Mouse (Mus musculus) hindbrain, postnatal 0 days (tissue): ENCODE data around the gene Tomm40l. TPM values are rescaled to one million over a fixed set of nuclear protein-coding genes. Genes with fewer than 3 reads are reported as not detected.

Experiments used
- ATAC-seq: fragments of 200-750 bp; cut with Nextera tagmentation; 2 replicates; pipeline ENCODE4 v1.8.0; 2017; ENCODE audit warnings: mild to moderate bottlenecking, moderate TSS enrichment, moderate library complexity
- DNase-seq: peaks from one replicate; pipeline ENCODE4 v3.0.0-alpha.2; 2015; ENCODE audit warnings: low spot score
- H3K27ac ChIP-seq: fragments of 300-500 bp; sonication (generic); 2 replicates; pipeline ENCODE4 v1.5.1; 2014; ENCODE audit warnings: mild to moderate bottlenecking
- H3K27me3 ChIP-seq: fragments of 300-500 bp; sonication (generic); 2 replicates; pipeline ENCODE4 v1.6.1; 2014; ENCODE audit warnings: low read length, mixed read lengths; ENCODE audit not compliant: insufficient read depth
- H3K36me3 ChIP-seq: fragments of 300-500 bp; sonication (generic); 2 replicates; pipeline ENCODE4 v1.6.1; 2014; ENCODE audit warnings: low read length, mixed read lengths; ENCODE audit not compliant: insufficient read depth
- H3K4me1 ChIP-seq: fragments of 300-500 bp; sonication (generic); 2 replicates; pipeline ENCODE4 v1.6.1; 2014; ENCODE audit warnings: antibody characterized with exemption, low read length, mixed read lengths; ENCODE audit not compliant: insufficient read depth
- H3K4me2 ChIP-seq: fragments of 300-500 bp; sonication (generic); 2 replicates; pipeline ENCODE4 v1.6.1; 2014; ENCODE audit warnings: low read depth, mild to moderate bottlenecking, low read length, moderate library complexity, mixed read lengths
- H3K4me3 ChIP-seq: fragments of 300-500 bp; sonication (generic); 2 replicates; pipeline ENCODE4 v1.5.1; 2014; ENCODE audit warnings: low read length
- H3K9ac ChIP-seq: fragments of 300-500 bp; sonication (generic); replicated peaks from 2 replicates; pipeline ENCODE4 v1.6.1; 2014; ENCODE audit warnings: mild to moderate bottlenecking, low read length, moderate library complexity, mixed read lengths
- H3K9me3 ChIP-seq: fragments of 300-500 bp; sonication (generic); 2 replicates; pipeline ENCODE4 v1.6.1; 2016; ENCODE audit warnings: low read length, mixed read lengths
- CTCF ChIP-seq: IDR thresholded peaks from 2 replicates; pipeline ENCODE4 v1.5.1; 2016; ENCODE audit warnings: antibody characterized with exemption, control low read depth, low read depth
- WGBS: fragments of 180-500 bp; shearing (Covaris S2); extraction: QIAGEN DNeasy Blood & Tissue Kit; methylation state at CpG from one replicate; pipeline ENCODE4 v1.1.7; 2014; 5-methylcytosine and 5-hydroxymethylcytosine counted together
- polyA plus RNA-seq: library from polyadenylated mRNA; unstranded; fragments of >200 nt; fragmentation: Nextera tagmentation; extraction: Ambion mirVana; gene quantifications from 2 replicates; pipeline ENCODE4 v1.2.1, GENCODE M21; 2015
- total RNA-seq: library from RNA; depleted of rRNA; stranded (reverse); fragments of >200 nt; gene quantifications from 2 replicates; pipeline ENCODE4 v1.2.3, GENCODE M21; 2014

Gene Tomm40l
- total and polyA plus RNA-seq, 2 experiments from 2014 or later = 41.1 to 53.6 TPM

GRCm38 (mm10) chr1:171235791-171236190, 13.5 kb upstream of the Tomm40l start:
- H3K4me3 ChIP-seq = no peak overlapping the region
- ATAC-seq = no peak
- peaks cover 47% of the 10 kb centered on the region for H3K36me3 ChIP-seq
- no peak for DNase-seq
- WGBS = 88% methylated on average over 4 of the region's 4 CpGs
- H3K9ac ChIP-seq = no peak overlapping the region
- TF ChIP-seq CTCF = no peak
- no peak overlapping the region for H3K4me2 ChIP-seq
- no peak overlapping the region for H3K27ac ChIP-seq
- no peaks in the 10 kb centered on the region for H3K9me3 ChIP-seq
- no peaks in the 10 kb centered on the region for H3K27me3 ChIP-seq
- no peaks in the 10 kb centered on the region for H3K4me1 ChIP-seq

GRCm38 (mm10) chr1:171234538-171234937, 12.2 kb upstream of the Tomm40l start:
- no peak for TF ChIP-seq CTCF

GRCm38 (mm10) chr1:171234126-171234525, 11.8 kb upstream of the Tomm40l start, which contains the start of gene Fcer1g:
Gene Fcer1g, minus strand, starts transcription at chr1:171234365.
- H3K36me3 ChIP-seq = peaks cover 42% of the 10 kb centered on the region
- H3K27ac ChIP-seq = no peak within 1 kb of the TSS
- no peaks in the 10 kb centered on the region for H3K4me1 ChIP-seq
- DNase-seq (no peak), ATAC-seq (no peak)
- TF ChIP-seq CTCF = no peak
- no peak within 1 kb of the TSS for H3K9ac ChIP-seq
- 92% methylated on average over 14 of the region's 14 CpGs for WGBS
- H3K27me3 ChIP-seq = no peaks in the 10 kb centered on the region
- no peaks in the 10 kb centered on the region for H3K9me3 ChIP-seq
- no peak within 1 kb of the TSS for H3K4me3 ChIP-seq
- no peak within 1 kb of the TSS for H3K4me2 ChIP-seq

More at GRCm38 (mm10) chr1:171234538-171234937, 12.2 kb upstream of the Tomm40l start:
- H3K4me3 ChIP-seq = no peak overlapping the region
- DNase-seq (no peak), ATAC-seq (no peak)
- H3K4me1 ChIP-seq = no peaks in the 10 kb centered on the region
- H3K4me2 ChIP-seq = no peak overlapping the region
- no peak overlapping the region for H3K27ac ChIP-seq
- no peak overlapping the region for H3K9ac ChIP-seq
- no peaks in the 10 kb centered on the region for H3K27me3 ChIP-seq
- H3K9me3 ChIP-seq = no peaks in the 10 kb centered on the region
- peaks cover 43% of the 10 kb centered on the region for H3K36me3 ChIP-seq
- 96% methylated on average over 4 of the region's 4 CpGs for WGBS

- ATAC-seq (no peak), DNase-seq (no peak)
- 87% methylated on average over 12 of the region's 12 CpGs for WGBS
- Histone ChIP-seq H3K4me2 (no peak overlapping the region), H3K9ac (no peak overlapping the region), H3K9me3 (no peaks in the 10 kb centered on the region), H3K27ac (no peak overlapping the region), H3K36me3 (peaks cover 34% of the 10 kb centered on the region), H3K4me1 (no peaks in the 10 kb centered on the region), H3K4me3 (no peak overlapping the region), H3K27me3 (no peaks in the 10 kb centered on the region)
- no peak for TF ChIP-seq CTCF
Observed at GRCm38 (mm10) chr1:171232800-171233730, 10.8 kb upstream of the Tomm40l start.

- no peaks in the 10 kb centered on the region for H3K27me3 ChIP-seq
- no peaks in the 10 kb centered on the region for H3K4me1 ChIP-seq
- no peak for ATAC-seq
- no peak overlapping the region for H3K4me3 ChIP-seq
- TF ChIP-seq CTCF = no peak
- no peak overlapping the region for H3K27ac ChIP-seq
- WGBS = 86% methylated on average over 5 of the region's 5 CpGs
- no peak for DNase-seq
- peaks cover 27% of the 10 kb centered on the region for H3K36me3 ChIP-seq
- no peaks in the 10 kb centered on the region for H3K9me3 ChIP-seq
- no peak overlapping the region for H3K4me2 ChIP-seq
- H3K9ac ChIP-seq = no peak overlapping the region
Observed at GRCm38 (mm10) chr1:171232348-171232747, 10.0 kb upstream of the Tomm40l start.

GRCm38 (mm10) chr1:171231844-171232243, 9.5 kb upstream of the Tomm40l start:
- Histone ChIP-seq H3K9ac (no peak overlapping the region), H3K4me1 (no peaks in the 10 kb centered on the region), H3K27me3 (no peaks in the 10 kb centered on the region), H3K4me3 (no peak overlapping the region), H3K27ac (no peak overlapping the region), H3K4me2 (no peak overlapping the region), H3K36me3 (peaks cover 22% of the 10 kb centered on the region), H3K9me3 (no peaks in the 10 kb centered on the region)
- no peak for DNase-seq
- no peak for ATAC-seq
- TF ChIP-seq CTCF = no peak
- WGBS = 79% methylated on average over 4 of the region's 4 CpGs

GRCm38 (mm10) chr1:171230215-171230614, 7.9 kb upstream of the Tomm40l start:
- 64% methylated on average over 3 of the region's 3 CpGs for WGBS
- DNase-seq = no peak

More at GRCm38 (mm10) chr1:171230215-171230614, 7.9 kb upstream of the Tomm40l start:
- no peak overlapping the region for H3K4me2 ChIP-seq
- H3K27me3 ChIP-seq = no peaks in the 10 kb centered on the region
- no peak for ATAC-seq
- no peak for TF ChIP-seq CTCF
- no peaks in the 10 kb centered on the region for H3K9me3 ChIP-seq
- no peak overlapping the region for H3K4me3 ChIP-seq
- H3K27ac ChIP-seq = no peak overlapping the region
- no peak overlapping the region for H3K9ac ChIP-seq
- peaks cover 11% of the 10 kb centered on the region for H3K36me3 ChIP-seq
- no peaks in the 10 kb centered on the region for H3K4me1 ChIP-seq
